Mouse (Mus musculus) kidney, postnatal 0 days (tissue): ENCODE results near the gene Dennd1a. TPM values are rescaled to one million over a fixed set of nuclear protein-coding genes. Genes with fewer than 3 reads are reported as not detected.

Experiments used
- ATAC-seq: fragments of 200-750 bp; cut with Nextera tagmentation; replicated peaks from 2 replicates; pipeline ENCODE4 v1.8.0; 2017; ENCODE audit warnings: low read depth, moderate number of reproducible peaks, moderate TSS enrichment, moderate library complexity; ENCODE audit not compliant: low FRiP score
- DNase-seq: peaks from one replicate; pipeline ENCODE4 v3.0.0-alpha.2; 2016; ENCODE audit warnings: low spot score
- H3K27ac ChIP-seq: fragments of 300-500 bp; sonication (generic); 2 replicates; pipeline ENCODE4 v1.5.1; 2014; ENCODE audit warnings: mild to moderate bottlenecking
- H3K27me3 ChIP-seq: fragments of 300-500 bp; sonication (generic); 2 replicates; pipeline ENCODE4 v1.6.1; 2014; ENCODE audit warnings: low read length, mixed read lengths; ENCODE audit not compliant: insufficient read depth
- H3K36me3 ChIP-seq: fragments of 300-500 bp; sonication (generic); 2 replicates; pipeline ENCODE4 v1.6.1; 2014; ENCODE audit warnings: low read length, mixed read lengths; ENCODE audit not compliant: insufficient read depth
- H3K4me1 ChIP-seq: fragments of 300-500 bp; sonication (generic); replicated peaks from 2 replicates; pipeline ENCODE4 v1.6.1; 2014; ENCODE audit warnings: antibody characterized with exemption, low read length, mixed read lengths; ENCODE audit not compliant: insufficient read depth
- H3K4me2 ChIP-seq: fragments of 300-500 bp; sonication (generic); 2 replicates; pipeline ENCODE4 v1.6.1; 2014; ENCODE audit warnings: mild to moderate bottlenecking, low read length, moderate library complexity, mixed read lengths
- H3K4me3 ChIP-seq: fragments of 300-500 bp; sonication (generic); replicated peaks from 2 replicates; pipeline ENCODE4 v1.5.1; 2014; ENCODE audit warnings: low read depth, low read length
- H3K9ac ChIP-seq: fragments of 300-500 bp; sonication (generic); 2 replicates; pipeline ENCODE4 v1.6.1; 2014; ENCODE audit warnings: low read depth, low read length
- H3K9me3 ChIP-seq: fragments of 300-500 bp; sonication (generic); replicated peaks from 2 replicates; pipeline ENCODE4 v1.6.1; 2016; ENCODE audit warnings: low read length, inconsistent platforms, mixed read lengths
- CTCF ChIP-seq: IDR thresholded peaks from 2 replicates; pipeline ENCODE4 v1.5.1; 2016; ENCODE audit warnings: antibody characterized with exemption, low read depth, mild to moderate bottlenecking, moderate library complexity
- WGBS: fragments of 180-500 bp; shearing (Covaris S2); extraction: QIAGEN DNeasy Blood & Tissue Kit; methylation state at CpG from one replicate; pipeline ENCODE4 v1.1.7; 2014; 5-methylcytosine and 5-hydroxymethylcytosine counted together
- polyA plus RNA-seq: library from polyadenylated mRNA; unstranded; fragments of >200 nt; fragmentation: Nextera tagmentation; extraction: Ambion mirVana; gene quantifications from 2 replicates; pipeline ENCODE4 v1.2.1, GENCODE M21; 2015

Gene Dennd1a
- polyA plus RNA-seq, 1 experiment from 2014 or later: 10.6 TPM

DNA sequence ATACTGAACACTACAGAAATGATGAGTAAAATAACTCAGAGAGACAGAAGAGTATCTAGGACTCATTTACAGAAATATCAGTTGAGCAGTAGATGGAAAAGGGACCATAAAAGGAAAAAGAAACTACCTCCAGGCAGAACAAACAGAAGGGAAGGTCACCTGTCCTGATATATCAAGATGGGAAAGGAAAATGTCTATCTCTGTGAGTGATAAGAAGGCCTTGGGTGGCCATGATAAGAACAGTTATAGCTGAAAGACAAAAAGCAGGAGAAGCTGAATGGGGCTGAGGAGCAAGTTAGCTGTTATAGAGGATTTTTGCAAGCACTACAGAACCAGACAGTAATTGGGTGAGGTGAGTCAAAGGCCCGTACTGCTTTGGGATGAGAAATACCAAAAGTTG lies 155.7 kb downstream of the Dennd1a start:
- Histone ChIP-seq H3K27me3 (no peaks in the 10 kb centered on the region), H3K36me3 (no peaks in the 10 kb centered on the region), H3K4me3 (no peak overlapping the region), H3K9ac (no peak overlapping the region), H3K4me2 (no peak overlapping the region), H3K27ac (no peak overlapping the region), H3K4me1 (0 out of 2 replicates have a peak, but pooled peaks cover 4% of the 10 kb centered on the region), H3K9me3 (no peaks in the 10 kb centered on the region)
- no peak for TF ChIP-seq CTCF
- DNase-seq: no peak
- 96% methylated on average over 1 of the region's 1 CpGs for WGBS
- ATAC-seq: no peak

DNA sequence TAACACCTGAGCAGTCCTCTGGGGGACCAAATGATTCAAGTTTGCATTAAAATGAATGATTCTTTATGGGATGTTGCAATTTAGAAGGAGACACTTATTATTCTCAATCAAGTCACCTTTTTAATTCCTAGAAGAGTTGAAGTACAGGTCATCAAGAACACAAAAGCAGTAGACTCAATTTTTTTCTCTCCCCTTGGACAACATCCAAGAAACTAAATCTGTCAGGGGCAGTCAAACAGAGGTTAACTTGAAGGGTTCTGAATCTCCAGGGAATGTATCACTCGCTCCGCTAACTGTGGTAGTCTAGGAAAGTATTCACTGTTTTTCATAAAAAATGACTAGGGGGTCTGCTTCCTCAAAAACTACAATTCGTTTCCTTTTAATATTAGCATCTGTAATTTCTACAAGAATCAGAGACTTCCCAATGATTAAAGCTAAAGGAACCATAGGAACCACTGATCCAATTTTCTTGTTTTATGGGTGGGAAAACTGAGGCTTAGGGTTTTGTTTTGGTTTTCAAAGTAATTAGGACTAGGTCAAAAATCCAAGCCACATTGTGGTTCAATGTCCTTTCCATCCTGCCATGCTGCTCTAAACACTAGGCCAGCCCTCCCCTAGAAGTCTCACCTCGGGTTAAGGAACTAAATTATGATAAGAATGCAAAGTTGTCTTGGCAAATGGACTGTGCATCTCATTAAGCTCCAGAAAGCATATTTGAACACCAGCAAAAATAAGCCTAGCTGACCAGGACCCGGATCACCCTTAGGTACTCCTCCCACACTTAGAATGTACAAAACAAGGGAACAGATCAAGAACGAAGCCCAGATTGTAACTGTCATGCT lies 157.0 kb downstream of the Dennd1a start:
- Histone ChIP-seq H3K36me3 (no peaks in the 10 kb centered on the region), H3K9me3 (no peaks in the 10 kb centered on the region), H3K4me3 (no peak overlapping the region), H3K4me2 (no peak overlapping the region), H3K27me3 (no peaks in the 10 kb centered on the region), H3K4me1 (0 out of 2 replicates have a peak, but pooled peaks cover 4% of the 10 kb centered on the region), H3K9ac (no peak overlapping the region), H3K27ac (no peak overlapping the region)
- DNase-seq (peak; percentile 44), ATAC-seq (no peak)
- 39% methylated on average over 6 of the region's 6 CpGs for WGBS
- no peak for TF ChIP-seq CTCF

DNA sequence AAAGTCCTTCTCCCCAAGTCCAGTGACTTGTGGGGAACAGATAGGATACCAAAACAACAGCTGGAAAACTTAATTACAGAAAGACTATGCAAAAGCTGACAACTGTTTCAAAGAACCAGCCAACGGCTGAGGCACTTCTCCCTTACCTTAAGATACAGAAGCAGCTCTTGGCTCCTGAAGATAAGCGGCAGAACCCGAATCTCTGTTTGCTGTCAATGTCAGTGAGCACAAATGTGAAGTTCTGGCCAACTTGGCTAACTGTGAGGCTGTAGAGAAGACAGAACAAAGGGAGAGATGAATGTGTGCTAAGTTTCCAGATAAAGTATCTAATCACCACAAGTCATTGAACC lies 160.8 kb downstream of the Dennd1a start:
- no peaks in the 10 kb centered on the region for H3K9me3 ChIP-seq
- no peak overlapping the region for H3K9ac ChIP-seq
- no peaks in the 10 kb centered on the region for H3K27me3 ChIP-seq
- no peak overlapping the region for H3K4me3 ChIP-seq
- WGBS: 72% methylated on average over 3 of the region's 3 CpGs
- no peak overlapping the region for H3K27ac ChIP-seq
- DNase-seq (no peak), ATAC-seq (no peak)
- H3K4me1 ChIP-seq: 0 out of 2 replicates have a peak, but pooled peaks cover 4% of the 10 kb centered on the region
- no peak for TF ChIP-seq CTCF
- no peak overlapping the region for H3K4me2 ChIP-seq
- H3K36me3 ChIP-seq: no peaks in the 10 kb centered on the region

DNA sequence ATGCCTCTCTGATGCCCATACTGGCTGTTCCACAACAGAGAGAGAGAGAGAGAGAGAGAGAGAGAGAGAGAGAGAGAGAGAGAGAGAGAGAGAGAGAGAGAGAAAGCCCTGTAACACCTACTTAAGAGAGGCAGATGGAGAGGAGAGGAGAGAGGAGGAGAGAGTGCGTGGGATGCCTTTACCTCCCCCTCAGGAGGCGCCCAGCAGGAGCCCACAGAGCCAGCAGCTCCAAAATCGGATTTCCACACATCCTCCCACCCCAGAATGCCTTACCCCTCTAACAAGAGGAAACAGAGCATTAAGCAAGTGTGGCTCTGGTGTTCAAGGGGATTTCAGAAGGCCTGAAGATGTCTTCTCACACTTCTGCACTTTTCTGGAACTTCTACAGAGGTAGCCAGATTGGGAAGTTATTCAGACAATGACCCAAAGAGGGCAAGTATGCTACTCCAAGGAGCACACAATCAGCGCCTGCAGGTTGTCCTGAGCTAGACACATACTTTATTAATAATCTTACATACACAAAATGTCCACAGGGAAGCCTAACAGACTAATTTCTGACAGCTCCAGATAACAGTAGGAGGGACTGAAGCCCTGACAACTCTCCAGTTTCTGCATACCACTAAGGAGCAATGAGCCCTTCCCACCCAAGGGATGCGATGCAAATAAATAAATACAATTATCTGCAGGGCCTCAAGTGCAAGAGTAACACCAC lies 161.4 kb downstream of the Dennd1a start:
- no peak overlapping the region for H3K27ac ChIP-seq
- no peaks in the 10 kb centered on the region for H3K27me3 ChIP-seq
- 0 out of 2 replicates have a peak, but pooled peaks cover 4% of the 10 kb centered on the region for H3K4me1 ChIP-seq
- TF ChIP-seq CTCF: no peak
- 59% methylated on average over 5 of the region's 5 CpGs for WGBS
- no peak overlapping the region for H3K9ac ChIP-seq
- H3K4me3 ChIP-seq: no peak overlapping the region
- no peak overlapping the region for H3K4me2 ChIP-seq
- no peak for DNase-seq
- no peak for ATAC-seq
- no peaks in the 10 kb centered on the region for H3K9me3 ChIP-seq
- H3K36me3 ChIP-seq: no peaks in the 10 kb centered on the region

DNA sequence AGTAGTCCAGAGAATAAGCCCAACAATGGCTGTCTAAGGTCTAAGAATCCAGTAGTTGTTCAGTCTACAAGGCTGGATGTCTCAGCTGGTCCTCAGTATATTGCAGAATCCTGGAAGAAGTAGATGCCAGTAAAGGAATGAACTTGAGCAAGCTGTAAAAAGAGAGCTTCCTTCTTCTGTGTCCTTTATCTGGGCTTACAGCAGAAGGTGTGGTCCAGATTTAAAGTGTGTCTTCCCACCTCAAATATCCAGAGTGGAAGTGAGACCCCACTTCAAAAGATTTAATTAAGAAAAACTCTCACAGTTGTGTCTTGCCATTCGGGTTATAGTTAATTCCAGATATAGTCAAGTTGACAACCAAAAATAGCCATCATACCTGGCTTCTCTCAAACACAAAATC lies 162.5 kb downstream of the Dennd1a start:
- Histone ChIP-seq H3K27me3 (no peaks in the 10 kb centered on the region), H3K9me3 (no peaks in the 10 kb centered on the region), H3K4me1 (no peaks in the 10 kb centered on the region), H3K4me3 (no peak overlapping the region), H3K9ac (no peak overlapping the region), H3K27ac (no peak overlapping the region), H3K36me3 (no peaks in the 10 kb centered on the region), H3K4me2 (no peak overlapping the region)
- TF ChIP-seq CTCF: no peak
- no peak for DNase-seq
- ATAC-seq: no peak
- 94% methylated on average over 1 of the region's 1 CpGs for WGBS

DNA sequence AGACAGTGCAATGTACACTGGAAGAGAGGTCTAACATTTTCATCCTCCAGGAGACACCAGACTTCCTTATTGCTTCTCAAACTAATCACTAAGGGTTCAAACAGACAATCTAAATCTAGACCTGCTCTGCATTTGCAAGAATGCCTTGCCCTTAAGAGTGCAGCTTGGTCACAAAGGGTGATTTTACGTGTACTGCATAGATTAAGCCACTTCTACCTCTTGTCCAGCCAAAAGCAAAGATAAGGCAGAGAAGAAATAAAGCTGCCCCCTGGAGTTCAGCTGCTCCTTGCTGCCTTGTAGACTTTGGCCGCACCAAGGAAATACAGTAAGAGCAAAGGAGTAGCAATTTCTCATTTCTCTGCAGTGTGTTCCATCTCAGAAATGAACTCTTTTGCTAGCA lies 172.2 kb downstream of the Dennd1a start:
- 69% methylated on average over 2 of the region's 2 CpGs for WGBS
- DNase-seq: no peak
- no peak for ATAC-seq
- no peaks in the 10 kb centered on the region for H3K27me3 ChIP-seq
- H3K4me2 ChIP-seq: no peak overlapping the region
- no peak overlapping the region for H3K4me3 ChIP-seq
- H3K4me1 ChIP-seq: no peaks in the 10 kb centered on the region
- H3K9me3 ChIP-seq: no peaks in the 10 kb centered on the region
- H3K9ac ChIP-seq: no peak overlapping the region
- no peak overlapping the region for H3K27ac ChIP-seq
- H3K36me3 ChIP-seq: no peaks in the 10 kb centered on the region
- TF ChIP-seq CTCF: peak; percentile 26; the same call in 1 of the 2 replicates
